Mouse (Mus musculus): ENCODE measurements around the gene Atg9a.

DNA sequence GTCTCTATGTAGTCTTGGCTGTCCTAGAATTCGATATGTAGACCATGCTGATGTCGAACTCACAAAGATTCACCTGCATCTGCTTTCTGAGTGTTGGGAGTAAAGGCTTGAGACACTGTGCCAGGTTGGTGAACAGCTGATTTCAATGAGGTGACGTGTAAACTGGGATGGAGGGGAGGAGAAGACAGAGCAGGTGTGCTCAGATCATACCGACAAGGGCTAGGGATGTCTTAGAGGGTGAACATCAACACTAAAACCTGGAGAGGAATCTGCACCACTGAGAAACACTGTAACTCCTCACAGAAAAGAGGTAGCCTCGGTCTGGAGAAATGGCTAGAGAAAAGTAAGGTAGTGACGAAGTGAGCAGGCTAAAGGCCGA lies 23.9 kb downstream of the Atg9a start:
- no peak for TF ChIP-seq POLR2A (IDR thresholded peaks at IDR 0.05; ENCODE audit: extremely low read depth, insufficient read depth, low read length)
- TF ChIP-seq CTCF (IDR thresholded peaks at IDR 0.05; ENCODE audit: extremely low read depth, insufficient read depth, low read length), result no peak

Data from cortical plate, adult 2 months (tissue).